Mouse (Mus musculus) liver, postnatal 0 days (tissue): ENCODE results near the gene Phox2b.

Experiments used
- CTCF ChIP-seq: sonication (generic); IDR thresholded peaks from 2 replicates; pipeline ENCODE4 v1.5.1; 2016; ENCODE audit warnings: antibody characterized with exemption, low read depth
- EP300 ChIP-seq: IDR thresholded peaks from 2 replicates; pipeline ENCODE4 v1.6.1; 2016; ENCODE audit warnings: antibody characterized with exemption, low read depth, mild to moderate bottlenecking

DNA sequence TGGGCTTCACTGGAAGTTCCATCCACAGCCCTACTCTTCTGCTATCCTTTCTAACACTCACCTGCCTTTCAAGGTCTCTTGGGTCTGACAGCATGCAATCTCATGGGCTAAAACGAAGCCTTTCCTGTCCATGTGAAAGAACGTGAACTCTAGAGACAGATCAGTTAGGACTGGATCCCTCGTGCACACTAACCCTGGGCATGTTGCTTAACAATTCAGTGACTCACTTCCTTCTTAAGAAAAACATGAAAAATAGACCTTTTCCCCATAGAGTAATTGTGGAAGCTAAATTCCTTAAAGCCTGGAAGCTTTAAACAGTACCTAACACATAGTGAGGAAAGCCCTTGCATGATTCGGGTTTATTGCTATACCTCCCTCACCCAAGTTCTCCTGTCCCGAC, 8.2 kb downstream of the Phox2b start:
- no peak for TF ChIP-seq CTCF
- TF ChIP-seq EP300, result no peak
